Mouse (Mus musculus): ENCODE data around the gene Tcap. TPM values are rescaled to one million over a fixed set of nuclear protein-coding genes. Genes with fewer than 3 reads are reported as not detected.

Gene Tcap
- polyA plus RNA-seq, 1 experiment from 2014 or later: not detected

GRCm38 (mm10) chr11:98400161-98400726 is 16.6 kb downstream of the Tcap start, which contains the start of gene Pgap3:
Gene Pgap3, minus strand, starts transcription at chr11:98400490.
- no peaks in the 10 kb centered on the region for H3K27me3 ChIP-seq
- no peak for TF ChIP-seq CTCF (IDR thresholded peaks at IDR 0.05)
- DNase-seq (ENCODE audit: low read depth, low spot score): peak; percentile 67
- ChIA-PET CTCF (interaction anchor here (0.9 to 2.5 kb wide), 2 partner anchors 10 to 57 kb away, joined by 3 to 11 read pairs; no protein-coding TSS in a partner anchor), POLR2A (interaction anchor here (2.4 kb wide), 1 partner anchor 13 kb away, joined by 17 read pairs; the partner anchor contains the start of gene Erbb2)
- in situ Hi-C loops (cut with MboI; ENCODE audit: low pct_unique_long_range_greater_than_20kb): no loop called here
- peak; percentile 70 for ATAC-seq

- ChIA-PET POLR2A (interaction anchor here (2.4 kb wide), 1 partner anchor 12 kb away, joined by 17 read pairs; the partner anchor contains the start of gene Erbb2), CTCF (interaction anchor here (0.9 to 2.5 kb wide), 2 partner anchors 11 to 58 kb away, joined by 3 to 11 read pairs; no protein-coding TSS in a partner anchor)
- ATAC-seq (no peak), DNase-seq (ENCODE audit: low read depth, low spot score) (no peak)
- in situ Hi-C loops (cut with MboI; ENCODE audit: low pct_unique_long_range_greater_than_20kb): no loop called here
- H3K27me3 ChIP-seq: no peaks in the 10 kb centered on the region
- no peak for TF ChIP-seq CTCF (IDR thresholded peaks at IDR 0.05)
Measured at GRCm38 (mm10) chr11:98400816-98401215, 17.2 kb downstream of the Tcap start.

- no peak for TF ChIP-seq CTCF (IDR thresholded peaks at IDR 0.05)
- H3K27me3 ChIP-seq: no peaks in the 10 kb centered on the region
- ChIA-PET CTCF (interaction anchor here (1.0 kb wide), 1 partner anchor 32 kb away, joined by 3 read pairs; the partner anchor contains the start of gene Mien1), POLR2A (no interaction called here)
- ATAC-seq: no peak
- DNase-seq (ENCODE audit: low read depth, low spot score): no peak
- in situ Hi-C loops (cut with MboI; ENCODE audit: low pct_unique_long_range_greater_than_20kb): no loop called here
Measured at GRCm38 (mm10) chr11:98406621-98407020, 23.0 kb downstream of the Tcap start.

GRCm38 (mm10) chr11:98408872-98409271 is 25.3 kb downstream of the Tcap start:
- TF ChIP-seq CTCF (IDR thresholded peaks at IDR 0.05): no peak
- CTCF ChIA-PET: no interaction called here
- ATAC-seq: no peak
- POLR2A ChIA-PET: no interaction called here
- H3K27me3 ChIP-seq: no peaks in the 10 kb centered on the region
- no peak for DNase-seq (ENCODE audit: low read depth, low spot score)
- in situ Hi-C loops (cut with MboI; ENCODE audit: low pct_unique_long_range_greater_than_20kb): no loop called here

GRCm38 (mm10) chr11:98409341-98409822 is 25.8 kb downstream of the Tcap start:
- ChIA-PET POLR2A (no interaction called here), CTCF (no interaction called here)
- DNase-seq (ENCODE audit: low read depth, low spot score) (no peak), ATAC-seq (no peak)
- no peak for TF ChIP-seq CTCF (IDR thresholded peaks at IDR 0.05)
- in situ Hi-C loops (cut with MboI; ENCODE audit: low pct_unique_long_range_greater_than_20kb): no loop called here
- no peaks in the 10 kb centered on the region for H3K27me3 ChIP-seq

GRCm38 (mm10) chr11:98412273-98412796 is 28.7 kb downstream of the Tcap start, which contains the start of gene Erbb2:
Gene Erbb2, plus strand, starts transcription at chr11:98412470.
- DNase-seq (ENCODE audit: low read depth, low spot score) (no peak), ATAC-seq (peak; percentile 71)
- POLR2A ChIA-PET: interaction anchor here (0.6 to 3.3 kb wide), 8 partner anchors 8 to 184 kb away, joined by 3 to 17 read pairs (median 4); partner anchors contain the start of genes Mien1 and Pgap3
- H3K27me3 ChIP-seq: no peaks in the 10 kb centered on the region
- CTCF ChIA-PET: interaction anchor here (0.8 to 1.7 kb wide), 3 partner anchors 27 to 70 kb away, joined by 3 to 6 read pairs (median 4); partner anchors contain the start of gene Mien1
- in situ Hi-C loops (cut with MboI; ENCODE audit: low pct_unique_long_range_greater_than_20kb): no loop called here
- TF ChIP-seq CTCF (IDR thresholded peaks at IDR 0.05): no peak

GRCm38 (mm10) chr11:98412797-98413301 is 29.2 kb downstream of the Tcap start:
- DNase-seq (ENCODE audit: low read depth, low spot score) (no peak), ATAC-seq (peak; percentile 13)
- H3K27me3 ChIP-seq: no peaks in the 10 kb centered on the region
- in situ Hi-C loops (cut with MboI; ENCODE audit: low pct_unique_long_range_greater_than_20kb): no loop called here
- no peak for TF ChIP-seq CTCF (IDR thresholded peaks at IDR 0.05)
- ChIA-PET CTCF (interaction anchor here (0.8 to 1.7 kb wide), 4 partner anchors 17 to 70 kb away, joined by 3 to 6 read pairs (median 4); partner anchors contain the start of gene Mien1), POLR2A (interaction anchor here (0.6 to 3.3 kb wide), 8 partner anchors 8 to 185 kb away, joined by 3 to 17 read pairs (median 4); partner anchors contain the start of genes Mien1 and Pgap3)

GRCm38 (mm10) chr11:98413731-98414130 is 30.1 kb downstream of the Tcap start:
- POLR2A ChIA-PET: interaction anchor here (0.6 to 3.3 kb wide), 5 partner anchors 14 to 154 kb away, joined by 3 to 17 read pairs (median 4); partner anchors contain the start of genes Mien1 and Pgap3
- DNase-seq (ENCODE audit: low read depth, low spot score) (no peak), ATAC-seq (no peak)
- TF ChIP-seq CTCF (IDR thresholded peaks at IDR 0.05): no peak
- CTCF ChIA-PET: interaction anchor here (0.8 to 1.7 kb wide), 2 partner anchors 16 to 25 kb away, joined by 3 to 4 read pairs; partner anchors contain the start of gene Mien1
- no peaks in the 10 kb centered on the region for H3K27me3 ChIP-seq
- in situ Hi-C loops (cut with MboI; ENCODE audit: low pct_unique_long_range_greater_than_20kb): no loop called here

- ChIA-PET POLR2A (interaction anchor here (0.6 to 3.3 kb wide), 4 partner anchors 14 to 155 kb away, joined by 3 to 17 read pairs (median 4); partner anchors contain the start of gene Pgap3), CTCF (no interaction called here)
- in situ Hi-C loops (cut with MboI; ENCODE audit: low pct_unique_long_range_greater_than_20kb): no loop called here
- no peak for ATAC-seq
- DNase-seq (ENCODE audit: low read depth, low spot score): no peak
- H3K27me3 ChIP-seq: no peaks in the 10 kb centered on the region
- TF ChIP-seq CTCF (IDR thresholded peaks at IDR 0.05): no peak
Measured at GRCm38 (mm10) chr11:98414162-98414561, 30.6 kb downstream of the Tcap start.

- ATAC-seq: no peak
- POLR2A ChIA-PET: no interaction called here
- CTCF ChIA-PET: interaction anchor here (1.5 kb wide), 1 partner anchor 21 kb away, joined by 6 read pairs; the partner anchor contains the start of gene Mien1
- TF ChIP-seq CTCF (IDR thresholded peaks at IDR 0.05): no peak
- no peaks in the 10 kb centered on the region for H3K27me3 ChIP-seq
- DNase-seq (ENCODE audit: low read depth, low spot score): no peak
- in situ Hi-C loops (cut with MboI; ENCODE audit: low pct_unique_long_range_greater_than_20kb): no loop called here
Measured at GRCm38 (mm10) chr11:98417074-98417473, 33.5 kb downstream of the Tcap start.
